Mouse (Mus musculus) kidney, postnatal 14 days (tissue): ENCODE measurements at regions not wholly inside any gene's neighbourhood (a gene's known extent, or its start where the extent isn't known, plus 50 kb on each side); places are given as distances from the start of the nearest gene placed in this dataset.
A peak's percentile ranks its signal among the peaks of the same experiment; 100 is the strongest.
"Not testable (repeated sequence)": the region's sequence is repeated elsewhere in the genome, so short reads cannot be mapped to it uniquely, and the experiment has no call there.

Source experiments
- DNase-seq: peaks from one replicate; pipeline ENCODE4 v3.0.0; 2022; ENCODE audit warnings: mixed read lengths

DNA sequence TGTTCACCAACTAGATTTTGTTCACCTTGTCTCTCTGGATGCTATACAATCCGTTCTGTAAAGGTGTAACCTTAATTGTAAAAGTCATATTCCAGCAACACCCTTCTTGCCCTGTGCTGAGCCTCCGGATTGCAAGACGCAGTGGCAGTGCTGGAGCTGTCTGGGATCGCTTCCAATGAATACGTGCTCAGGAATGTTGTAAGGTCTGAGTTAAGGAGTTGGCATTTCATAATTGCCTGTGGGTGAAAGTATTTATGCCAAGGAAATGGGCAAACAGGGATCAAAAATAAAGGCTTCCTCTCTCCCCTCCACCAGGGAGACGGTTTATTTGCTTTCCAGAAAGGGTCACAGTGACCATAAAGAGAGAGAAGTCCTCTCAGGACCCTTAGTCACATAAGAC lies 93.3 kb downstream of the Apob start:
- no peak for DNase-seq

DNA sequence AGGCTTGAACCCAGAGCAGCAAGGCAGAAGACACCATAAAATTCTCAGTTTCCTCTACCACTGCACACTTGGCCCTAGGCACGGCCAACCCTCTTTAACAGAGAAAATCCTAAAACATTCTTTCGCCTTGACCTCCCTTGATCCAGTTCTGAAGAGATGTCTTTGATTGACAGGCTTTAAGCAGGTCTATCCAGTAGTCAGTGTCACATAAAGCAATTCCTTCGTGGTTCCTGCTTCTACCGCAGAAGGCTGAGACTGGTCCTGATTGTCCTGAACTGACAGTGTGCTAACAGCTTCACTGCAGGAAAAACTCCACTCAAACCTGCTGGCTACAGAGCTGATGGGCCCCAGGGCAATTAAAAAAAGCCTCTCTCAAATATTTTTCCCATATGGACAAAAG lies 93.8 kb downstream of the Apob start:
- no peak for DNase-seq

DNA sequence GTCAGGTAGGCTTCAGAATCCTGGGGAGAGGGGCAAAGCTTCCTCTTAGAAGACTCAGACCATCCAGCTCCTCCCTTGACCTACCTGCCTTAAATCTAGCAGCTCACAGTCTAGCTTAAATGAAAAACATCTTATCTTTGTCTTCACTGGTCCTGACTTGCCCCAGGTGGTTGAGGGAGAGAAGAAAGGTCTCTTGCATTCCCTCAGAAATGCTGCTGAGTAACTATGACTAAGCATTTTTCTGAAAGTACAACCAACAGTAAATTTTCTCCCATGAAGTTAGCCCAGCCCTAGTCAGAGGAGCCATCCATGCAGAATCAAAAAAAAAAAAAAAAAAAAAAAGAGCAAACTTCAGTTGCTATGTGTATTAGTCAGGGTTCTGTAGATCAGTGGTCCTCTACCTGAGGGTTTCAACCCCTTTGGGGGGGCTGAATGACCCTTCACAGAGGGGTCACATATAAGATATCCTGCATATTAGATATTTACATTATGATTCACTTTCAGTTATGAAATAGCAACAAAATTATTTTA lies 98.6 kb downstream of the Apob start:
- DNase-seq, result no peak

DNA sequence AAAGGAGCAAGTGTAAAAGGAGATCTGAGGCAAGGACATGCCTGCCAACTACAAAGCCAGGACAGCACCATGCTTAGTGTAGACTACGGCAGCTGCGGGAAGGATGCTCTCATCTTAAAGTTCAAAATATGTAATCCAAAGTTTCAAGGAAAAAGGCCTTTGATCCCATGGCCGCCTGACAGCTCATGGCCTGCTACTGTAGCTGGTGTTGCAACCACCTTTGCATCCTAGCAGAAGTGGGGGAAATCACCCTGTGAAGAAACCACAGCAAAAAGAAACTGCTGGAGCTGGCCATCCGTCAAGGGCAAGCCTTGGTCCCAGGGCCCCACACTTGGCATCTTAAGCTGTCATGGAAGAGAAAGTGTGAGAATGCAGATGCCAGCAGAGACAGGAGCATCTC lies 99.9 kb downstream of the Apob start:
- DNase-seq, result no peak

DNA sequence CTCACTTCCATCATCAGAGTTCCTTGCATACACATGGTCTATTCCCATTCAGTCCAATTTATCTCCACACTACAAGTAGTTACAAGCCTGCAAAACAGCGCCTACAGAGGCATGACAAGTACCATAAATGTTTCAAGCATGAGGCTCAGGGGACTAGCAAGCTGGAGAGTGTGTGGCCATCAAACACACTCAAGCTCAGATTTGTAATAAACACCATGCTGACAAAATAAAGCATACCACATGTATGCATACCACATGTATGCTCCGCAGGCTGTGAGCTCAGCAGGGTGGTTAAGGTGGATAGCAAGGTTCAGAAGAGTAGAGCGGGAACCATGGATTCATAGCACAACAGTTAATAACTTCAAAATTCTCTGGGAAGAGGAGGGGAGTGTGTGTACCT lies 100.6 kb downstream of the Apob start:
- DNase-seq, result no peak

DNA sequence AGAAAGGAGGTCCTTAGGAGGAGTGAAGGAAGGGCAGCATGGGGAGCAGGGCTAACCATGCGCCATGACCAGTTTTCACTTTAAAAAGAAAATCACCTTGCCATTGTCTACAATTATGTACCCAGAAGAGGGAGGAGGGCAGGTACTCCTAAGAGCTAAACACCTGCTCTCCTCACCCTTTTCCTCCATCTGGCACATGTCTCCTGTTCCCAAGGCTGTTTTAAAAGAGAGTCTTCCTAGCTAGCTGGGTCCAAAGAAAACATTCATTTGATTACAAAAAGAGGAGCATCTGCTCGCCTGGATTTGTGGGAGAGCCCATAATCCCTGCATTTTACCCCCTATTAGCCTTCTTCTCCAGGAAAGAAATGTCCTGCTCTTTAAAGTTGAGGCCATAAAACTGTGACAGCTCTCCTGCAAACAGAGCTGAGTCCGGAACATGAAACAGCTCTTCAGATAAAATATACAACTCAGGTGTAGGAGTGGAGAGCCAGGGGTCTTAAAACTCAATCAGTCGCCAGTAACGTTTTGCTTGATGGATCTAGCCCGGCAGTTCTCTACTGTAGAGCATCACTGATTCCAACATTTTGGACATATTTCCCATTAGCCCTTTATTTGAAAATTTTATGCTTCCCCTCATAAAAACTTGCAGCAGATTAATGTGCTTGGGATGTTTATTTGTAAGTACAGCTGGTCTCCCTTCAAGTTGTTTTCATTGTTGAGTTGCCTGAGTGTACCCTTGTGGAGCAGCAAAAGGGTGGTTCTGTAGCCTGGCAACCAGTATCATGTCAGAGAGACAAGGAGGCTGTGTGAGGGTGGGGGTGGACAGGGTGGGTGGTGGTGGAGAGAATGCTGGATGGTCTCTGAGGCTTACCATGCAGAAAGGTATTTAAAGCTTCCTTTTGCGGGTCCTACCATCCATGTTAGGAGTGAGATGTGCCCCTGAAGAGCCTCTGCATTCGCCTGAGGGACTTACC lies 105.5 kb downstream of the Apob start:
- peak; percentile 24 for DNase-seq

DNA sequence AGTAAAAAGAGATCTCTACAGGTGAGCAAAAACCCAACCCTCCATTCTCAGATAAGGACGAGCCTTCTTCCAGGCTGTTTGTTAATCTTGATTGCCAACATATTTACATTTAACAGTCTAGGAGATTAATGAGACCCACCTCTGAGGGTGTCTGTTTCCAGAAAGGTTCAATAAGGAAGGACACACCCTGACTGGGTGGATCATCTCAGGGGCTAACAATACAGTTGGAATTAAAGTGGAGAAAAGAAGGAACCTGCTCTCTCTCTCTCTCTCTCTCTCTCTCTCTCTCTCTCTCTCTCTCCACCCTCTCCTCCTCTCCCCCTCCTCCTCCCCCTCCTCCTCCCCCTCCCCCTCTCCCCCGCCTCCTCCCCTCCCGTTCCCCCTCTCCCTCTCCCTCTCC lies 110.5 kb downstream of the Apob start:
- no peak for DNase-seq

DNA sequence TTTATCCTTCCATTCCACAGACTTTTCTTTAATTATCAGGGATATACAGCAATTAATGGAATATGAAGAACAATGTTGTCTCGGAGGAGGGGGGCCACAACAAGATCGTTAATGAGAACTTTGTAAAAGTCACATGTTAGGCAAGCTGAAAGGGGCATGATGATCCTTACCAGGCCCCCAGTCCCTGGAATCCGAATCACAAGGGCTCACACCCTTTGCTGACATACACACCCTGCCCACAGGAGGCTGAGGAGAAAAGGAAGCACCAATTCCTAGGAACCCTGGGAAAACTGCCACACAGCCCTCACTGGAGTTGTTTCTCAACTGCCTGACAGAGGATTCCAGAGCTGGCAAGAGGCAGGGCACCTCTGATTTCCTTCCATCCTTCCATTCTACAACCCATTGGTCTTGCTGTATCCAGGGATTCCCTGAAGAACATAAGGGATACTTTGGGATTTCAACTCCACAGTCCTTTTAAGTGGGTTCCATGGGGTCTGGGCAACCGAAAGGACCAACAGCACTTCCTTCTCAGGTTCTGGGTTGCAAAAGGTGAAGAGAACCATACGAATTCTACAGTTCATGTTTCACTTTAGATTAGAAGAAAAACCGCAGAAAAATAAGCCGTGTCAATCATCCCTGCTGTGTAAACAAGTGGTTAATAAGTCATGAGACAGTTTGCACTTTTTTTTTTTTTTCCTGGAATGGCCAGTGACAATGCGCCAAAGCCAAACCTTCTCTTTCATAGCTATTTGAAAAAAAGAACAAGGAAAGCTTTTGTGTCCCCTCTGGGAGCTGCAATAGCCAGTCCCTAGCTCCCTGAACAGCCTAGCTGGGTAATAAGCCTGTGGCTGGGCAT lies 112.2 kb downstream of the Apob start:
- no peak for DNase-seq

DNA sequence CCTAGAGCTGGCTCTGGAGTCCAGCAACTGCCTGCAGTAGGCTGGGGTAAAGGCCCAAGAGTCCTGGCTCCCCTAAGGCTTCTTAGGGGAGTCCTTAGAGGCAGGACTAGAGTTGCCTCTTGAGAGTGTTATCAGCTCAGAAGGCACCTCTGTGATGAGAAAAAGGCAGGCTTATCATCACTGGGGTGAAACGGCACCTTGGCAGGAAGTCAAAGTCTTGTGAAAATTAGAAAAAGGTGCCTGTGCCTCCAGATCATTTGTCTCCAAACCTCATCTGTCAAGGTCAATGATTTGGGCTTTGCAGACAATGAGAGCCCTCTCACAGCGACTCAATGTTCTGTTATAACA lies 112.8 kb downstream of the Apob start:
- DNase-seq, result no peak

DNA sequence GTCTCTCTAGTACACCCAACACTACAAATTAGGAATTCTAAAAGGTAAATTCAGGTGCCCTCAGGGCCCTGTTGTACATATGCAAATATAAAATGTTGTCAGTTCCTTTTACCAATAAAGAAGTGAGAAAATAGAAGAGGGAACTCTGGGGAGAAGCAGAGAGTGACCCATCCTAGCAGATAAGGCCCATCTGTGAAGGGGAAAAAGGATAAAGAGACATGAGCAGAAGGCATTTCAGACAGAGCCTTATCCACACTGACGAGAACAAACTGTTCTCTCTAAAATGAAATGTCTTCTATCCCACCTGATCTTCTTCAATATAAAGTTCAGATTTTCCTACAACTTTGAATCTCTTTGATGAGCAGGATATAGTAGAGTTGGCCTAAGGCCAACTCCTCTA lies 114.5 kb upstream of the Ldah start:
- no peak for DNase-seq

DNA sequence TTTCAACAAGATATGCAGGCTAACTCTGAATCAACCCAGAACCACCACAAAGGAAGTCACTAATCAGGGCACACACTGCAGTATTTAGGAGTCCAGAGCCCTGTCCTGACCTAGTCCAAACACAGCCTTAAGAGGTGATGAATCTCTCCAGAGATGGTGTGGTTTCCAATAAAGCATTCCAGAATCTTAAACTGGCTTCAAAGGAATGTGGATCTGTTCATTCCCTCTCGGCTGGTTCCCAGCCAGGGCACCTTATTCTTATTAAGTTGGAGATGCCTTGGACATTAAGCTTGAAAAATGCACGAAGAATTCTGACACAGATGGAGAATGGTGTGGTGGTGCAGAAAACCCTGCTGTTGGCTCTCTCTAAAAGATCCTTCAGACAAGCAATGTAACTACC lies 112.0 kb upstream of the Ldah start:
- no peak for DNase-seq

DNA sequence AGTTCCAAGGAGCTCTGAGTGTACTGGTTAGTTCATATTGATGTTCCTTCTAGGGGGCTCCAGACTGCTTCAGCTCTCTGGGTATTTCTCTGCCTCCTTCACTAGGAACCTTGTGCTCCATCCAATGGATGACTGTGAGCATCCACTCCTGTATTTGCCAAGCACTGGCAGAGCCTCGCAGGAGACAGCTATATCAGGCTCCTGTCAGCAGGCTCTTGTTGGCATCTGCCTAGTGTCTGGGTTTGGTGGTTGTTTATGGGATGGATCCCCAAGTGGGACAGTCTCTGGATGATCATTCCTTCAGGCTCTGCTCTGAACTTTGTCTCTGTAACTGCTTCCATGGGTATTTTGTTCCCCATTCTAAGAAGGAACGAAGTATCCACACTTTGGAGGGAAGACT lies 109.5 kb upstream of the Ldah start:
- not testable (repeated sequence) for DNase-seq

DNA sequence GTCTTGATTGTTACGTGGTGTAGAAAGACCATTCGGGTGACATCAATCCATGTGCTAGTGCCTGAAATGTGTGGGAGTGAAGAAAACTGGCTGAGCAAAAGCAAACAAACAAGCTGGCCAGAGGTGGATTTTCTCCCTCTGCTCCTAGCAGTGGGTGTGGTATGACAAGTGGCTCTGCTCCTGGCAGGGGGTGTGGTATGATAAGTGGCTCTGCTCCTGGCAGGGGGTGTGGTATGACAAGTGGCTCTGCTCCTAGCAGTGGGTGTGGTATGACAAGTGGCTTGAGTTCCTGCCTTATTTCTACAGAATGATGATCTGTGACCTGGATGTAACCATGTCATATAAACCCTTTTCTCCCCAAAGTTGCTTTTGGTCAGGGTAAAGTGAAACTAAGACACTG lies 108.8 kb upstream of the Ldah start:
- no peak for DNase-seq

DNA sequence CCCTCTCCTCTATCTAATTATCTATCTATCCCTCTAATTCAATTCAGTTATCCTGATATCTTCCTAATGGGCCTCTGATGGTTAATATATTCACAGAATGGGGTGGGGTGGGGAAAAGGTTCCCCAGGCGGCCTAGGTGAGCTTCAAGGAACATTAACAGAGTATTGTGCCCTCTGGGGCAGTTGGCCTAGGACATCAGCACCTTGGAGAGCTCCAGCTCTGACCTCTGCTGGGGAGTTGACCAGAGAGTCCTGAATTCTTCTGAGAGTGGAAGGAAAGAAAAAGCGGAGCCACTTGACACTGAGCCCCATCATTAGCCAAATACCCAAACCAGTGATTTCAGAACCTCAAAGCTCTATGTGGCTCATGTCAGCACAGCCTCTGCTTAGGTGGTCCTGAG lies 108.1 kb upstream of the Ldah start:
- peak; percentile 37 for DNase-seq

DNA sequence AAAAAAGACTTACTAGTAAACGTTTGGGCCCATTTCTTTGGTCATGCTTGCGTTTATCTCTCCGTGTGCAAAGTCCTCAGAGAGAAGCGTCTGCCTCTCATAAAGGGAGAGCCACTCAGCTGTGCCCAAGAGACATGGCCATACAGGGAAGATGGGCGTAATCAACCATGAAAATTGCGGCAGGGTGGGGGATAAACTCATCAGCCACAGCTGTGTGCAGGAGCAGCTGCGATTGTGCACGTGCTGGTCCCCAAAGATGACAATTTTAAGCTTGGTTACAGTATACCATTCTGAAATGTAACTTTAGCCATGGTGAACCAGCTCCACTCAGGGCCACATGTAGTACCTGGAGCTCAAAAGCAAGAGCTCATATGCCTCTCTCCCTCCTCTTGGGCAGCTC lies 106.1 kb upstream of the Ldah start:
- no peak for DNase-seq

DNA sequence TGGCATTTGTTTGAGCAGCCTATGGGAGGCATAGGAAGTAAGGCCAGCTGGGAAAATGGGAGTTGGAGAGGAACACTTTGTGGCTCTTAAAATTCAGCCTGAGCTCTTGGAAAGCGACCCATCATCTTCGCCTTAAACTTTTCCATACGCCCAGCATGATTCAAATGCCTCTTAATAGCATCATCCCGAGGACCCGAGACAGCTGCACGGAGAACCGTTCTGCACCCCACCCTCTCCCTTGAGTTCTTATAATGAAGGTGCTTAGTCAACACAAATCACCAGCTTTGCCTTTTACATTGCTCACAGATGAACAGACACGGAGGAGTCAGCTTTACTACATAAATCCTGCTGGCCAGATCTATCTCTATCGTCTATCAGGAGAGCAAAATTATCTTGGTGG lies 104.6 kb upstream of the Ldah start:
- no peak for DNase-seq

DNA sequence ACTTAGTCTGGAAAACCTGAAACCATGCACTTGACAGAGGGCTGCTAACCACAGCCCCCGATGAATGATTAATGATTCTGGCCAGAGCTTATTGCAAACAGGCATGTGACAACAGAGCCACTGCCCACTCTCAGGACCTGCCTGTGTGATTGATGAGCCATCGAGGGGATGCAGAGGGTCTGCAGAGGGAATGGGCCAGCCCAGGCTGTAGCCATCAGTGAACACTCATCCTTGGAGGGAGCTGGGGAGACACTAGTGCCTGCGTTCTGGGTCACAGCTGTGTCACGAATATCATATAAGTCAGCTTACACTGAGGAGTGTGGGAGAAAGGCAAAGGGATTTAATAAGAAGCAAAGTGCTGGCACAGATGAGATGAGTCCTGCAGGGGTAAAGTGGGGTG lies 100.8 kb upstream of the Ldah start:
- no peak for DNase-seq

DNA sequence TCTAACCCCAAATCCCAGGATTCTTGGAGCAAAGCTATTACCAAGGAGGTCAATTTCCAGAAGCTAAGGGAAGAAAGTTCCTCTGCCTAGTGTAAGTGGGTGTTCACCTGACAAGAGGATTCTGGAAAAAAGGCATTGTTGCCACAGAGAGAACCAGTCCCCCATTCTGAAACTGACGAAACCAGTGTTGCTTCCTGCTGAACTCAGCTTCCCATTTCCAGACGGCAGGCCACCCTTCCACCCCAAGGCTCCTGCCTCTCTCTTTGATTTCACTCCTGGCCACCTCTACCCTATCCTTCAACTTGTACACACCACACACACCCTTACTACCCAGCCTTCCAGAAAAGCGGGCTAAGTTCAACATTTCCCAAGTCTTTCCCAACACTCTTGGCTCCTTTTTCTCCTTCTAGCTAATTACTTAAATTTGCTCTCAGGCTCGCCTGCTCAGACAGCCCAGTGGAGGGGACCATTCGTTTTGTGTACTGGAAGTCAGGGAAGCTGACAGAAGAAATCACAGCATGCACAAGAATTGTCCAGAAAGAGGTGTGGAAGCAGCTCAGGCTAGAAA lies 98.6 kb upstream of the Ldah start:
- DNase-seq, result no peak

DNA sequence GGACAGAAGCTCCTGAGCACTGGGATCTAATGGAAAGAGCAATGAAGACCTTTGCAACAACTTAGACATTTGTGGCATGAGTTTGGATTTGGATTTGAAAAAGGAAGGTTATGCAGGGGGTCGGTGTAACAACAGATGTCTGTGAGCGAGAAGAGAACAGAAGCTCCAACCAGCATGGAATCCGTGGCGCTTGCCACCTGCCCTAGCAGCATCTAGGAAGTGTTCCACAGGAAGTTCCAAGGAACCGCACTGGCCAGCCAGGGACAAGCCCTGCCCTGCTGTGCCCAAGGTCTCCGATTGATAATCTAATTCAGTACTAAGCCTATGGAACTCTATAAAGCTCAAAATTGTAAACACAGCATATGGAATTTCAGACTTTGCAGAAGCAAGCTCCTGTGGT lies 98.0 kb upstream of the Ldah start:
- no peak for DNase-seq

DNA sequence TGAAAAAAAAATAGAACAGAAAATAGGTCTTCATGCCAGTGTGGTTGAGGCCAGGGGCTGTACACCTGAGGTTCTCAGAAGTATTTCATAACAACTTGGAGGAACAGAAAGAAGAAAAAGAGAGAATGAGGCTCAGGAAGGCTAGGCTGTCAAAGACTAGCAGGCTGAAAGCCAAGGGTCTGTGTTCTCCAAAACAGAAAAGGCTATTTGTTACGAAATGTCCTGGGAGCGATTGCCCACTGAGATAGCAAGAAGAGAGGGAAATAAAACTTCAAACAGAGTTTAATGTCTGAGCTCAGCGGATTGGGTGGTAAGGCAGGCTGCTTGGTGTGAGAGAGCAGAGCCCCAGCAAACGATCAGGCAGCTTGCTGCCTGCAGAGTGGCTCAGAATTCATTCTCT lies 97.6 kb upstream of the Ldah start:
- DNase-seq, result peak; percentile 41

DNA sequence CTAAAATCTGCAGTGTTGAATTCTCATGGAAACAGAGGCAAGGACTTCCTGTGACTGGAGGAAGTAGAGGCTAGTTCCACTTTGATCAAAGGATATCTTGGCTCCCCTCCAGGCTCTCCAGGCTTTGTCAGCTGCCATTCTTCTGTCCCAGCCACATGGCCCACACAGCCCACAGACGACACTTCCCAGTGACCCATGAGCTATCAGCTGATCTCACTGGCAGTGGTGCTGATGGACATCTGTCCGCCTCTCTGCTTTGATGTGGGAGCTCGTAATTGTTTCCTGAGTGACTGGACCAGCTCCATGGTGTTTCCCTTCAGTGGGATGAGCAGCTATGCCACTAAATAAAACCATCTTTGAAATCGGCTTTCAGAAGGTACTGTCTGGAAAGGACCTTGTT lies 96.4 kb upstream of the Ldah start:
- DNase-seq, result no peak

DNA sequence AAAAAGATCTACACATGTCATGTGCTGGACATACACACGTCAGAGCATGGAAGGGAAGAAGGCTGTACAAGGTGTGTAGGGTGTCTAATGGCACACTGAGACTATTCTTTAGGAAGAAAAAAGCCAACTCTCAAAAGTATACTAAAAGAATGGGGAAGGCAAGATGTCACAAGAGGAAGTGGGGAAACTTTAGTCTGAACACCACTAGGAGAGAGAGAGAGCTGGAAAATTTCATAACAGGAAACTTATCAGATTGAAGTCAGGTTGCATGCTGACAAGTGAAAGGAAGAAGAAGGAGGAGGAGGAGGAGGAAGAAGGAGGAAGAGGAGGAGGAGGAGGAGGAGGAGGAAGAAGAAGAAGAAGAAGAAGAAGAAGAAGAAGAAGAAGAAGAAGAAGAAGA lies 52.3 kb upstream of the Ldah start:
- DNase-seq, result no peak
